ENCODE assay signal across 8 mouse cellular contexts in genomic region chr2:38375606-38376304, GRCm38 (mm10). TPM values are rescaled to one million over a fixed set of nuclear protein-coding genes. Genes with fewer than 3 reads are reported as not detected.
A peak's percentile ranks its signal among the peaks of the same experiment; 100 is the strongest.
DNase-seq lines count a peak whose midpoint lies in the region; ATAC-seq lines count a peak whose summit lies in the region.

No protein-coding gene starts in this region.

- peaks cover 79% of the 10 kb centered on the region for H3K27me3 ChIP-seq in embryonic facial prominence, embryonic 12.5 days
- H3K27me3 ChIP-seq in heart, embryonic 10.5 days (ENCODE audit: insufficient read depth, poor library complexity, severe bottlenecking), result peaks cover 98% of the 10 kb centered on the region
- H3K27me3 ChIP-seq in kidney, embryonic 14.5 days (ENCODE audit: control insufficient read depth, insufficient read depth, low read length), result peaks cover 49% of the 10 kb centered on the region

- peaks cover 12% of the 10 kb centered on the region; the same call in 1 of the 2 replicates for H3K4me1 ChIP-seq in embryonic facial prominence, embryonic 12.5 days
- H3K4me1 ChIP-seq in heart, embryonic 10.5 days, result peaks cover 17% of the 10 kb centered on the region
- no peaks in the 10 kb centered on the region for H3K4me1 ChIP-seq in kidney, embryonic 14.5 days (ENCODE audit: control insufficient read depth, insufficient read depth, low read length)

- no peak for DNase-seq in frontal cortex, postnatal 14 days (ENCODE audit: low spot score in 2 of 2)
- DNase-seq in adipocyte (ENCODE audit: low spot score), result peak; percentile 41
- peak; percentile 85 for DNase-seq in heart, embryonic 10.5 days (ENCODE audit: low spot score)
- peak; percentile 19 to 39 for DNase-seq in spleen, postnatal 14 days (ENCODE audit: low spot score in 2 of 2)

- no peak overlapping the region for H3K9ac ChIP-seq in embryonic facial prominence, embryonic 12.5 days
- no peak overlapping the region for H3K9ac ChIP-seq in kidney, embryonic 14.5 days (ENCODE audit: low read depth, low read length)

- 2% methylated on average over 20 of the region's 20 CpGs for WGBS in embryonic facial prominence, embryonic 12.5 days
- WGBS in heart, embryonic 10.5 days, result 3% methylated on average over 20 of the region's 20 CpGs
- 4% methylated on average over 20 of the region's 20 CpGs for WGBS in kidney, embryonic 14.5 days

- ATAC-seq in frontal cortex, adult (ENCODE audit: low TSS enrichment), result 0 out of 2 replicates have a peak, but pooled peaks have one; percentile 11
- no peak for ATAC-seq in embryonic facial prominence, embryonic 12.5 days (ENCODE audit: insufficient number of reproducible peaks, insufficient read depth, low FRiP score, low TSS enrichment)
- peak; percentile 73 for ATAC-seq in kidney, embryonic 14.5 days (ENCODE audit: low FRiP score, low TSS enrichment)
- ATAC-seq in megakaryocyte progenitor cell, adult 5-6 weeks (replicated peaks; ENCODE audit: poor library complexity), result peak; percentile 67

- peak overlapping the region; percentile 34 for H3K4me2 ChIP-seq in embryonic facial prominence, embryonic 12.5 days (replicated peaks)
- H3K4me2 ChIP-seq in kidney, embryonic 14.5 days (replicated peaks; ENCODE audit: low read depth, low read length), result peak overlapping the region; percentile 24; the same call in 1 of the 2 replicates

- no peaks in the 10 kb centered on the region for H3K9me3 ChIP-seq in embryonic facial prominence, embryonic 12.5 days
- H3K9me3 ChIP-seq in heart, embryonic 10.5 days, result no peaks in the 10 kb centered on the region
- H3K9me3 ChIP-seq in kidney, embryonic 14.5 days (ENCODE audit: control insufficient read depth, low read length), result no peaks in the 10 kb centered on the region

- H3K36me3 ChIP-seq in embryonic facial prominence, embryonic 12.5 days, result no peaks in the 10 kb centered on the region
- H3K36me3 ChIP-seq in heart, embryonic 10.5 days, result no peaks in the 10 kb centered on the region
- H3K36me3 ChIP-seq in kidney, embryonic 14.5 days (ENCODE audit: control insufficient read depth, insufficient read depth, low read length), result no peaks in the 10 kb centered on the region

- H3K4me3 ChIP-seq in embryonic facial prominence, embryonic 12.5 days, result no peak overlapping the region
- H3K4me3 ChIP-seq in heart, embryonic 10.5 days, result peak overlapping the region; percentile 47
- no peak overlapping the region for H3K4me3 ChIP-seq in kidney, embryonic 14.5 days (ENCODE audit: low read length)

- no peak overlapping the region for H3K27ac ChIP-seq in embryonic facial prominence, embryonic 12.5 days
- 0 out of 2 replicates have a peak overlapping the region, but pooled peaks have one; percentile 16 for H3K27ac ChIP-seq in heart, embryonic 10.5 days
- no peak overlapping the region for H3K27ac ChIP-seq in kidney, embryonic 14.5 days (ENCODE audit: low read depth, low read length)

RNA-seq across cellular contexts. Expression of gene Lhx2, which starts 36.7 kb away (rescaled TPM):
- polyA plus RNA-seq in embryonic facial prominence, embryonic 12.5 days (2016; fragmentation: Nextera tagmentation; extraction: Ambion mirVana), result 18.4 and 22.2 TPM in 2 replicates
- 0.58 and 6.0 TPM in 2 replicates for polyA plus RNA-seq in heart, embryonic 10.5 days (2016; fragmentation: Nextera tagmentation; extraction: Ambion mirVana)
- not detected in 2 replicates for polyA plus RNA-seq in kidney, embryonic 14.5 days (2014; fragmentation: Nextera tagmentation; extraction: Ambion mirVana)
- total RNA-seq in megakaryocyte progenitor cell, adult 5-6 weeks (2015), result not detected in 2 replicates
- not detected in 2 replicates for total RNA-seq in megakaryocyte progenitor cell, adult 5-6 weeks (2017)

Comparison
In these comparisons a context has a peak if more than half of its experiments do, and no peak if none do; other contexts are left out.
1. DNase-seq: peak in adipocyte (single experiment), heart, embryonic 10.5 days (single experiment) and spleen, postnatal 14 days (2 of 2); none in frontal cortex, postnatal 14 days (0 of 2).